Mouse (Mus musculus) liver, embryonic 14.5 days (tissue): ENCODE measurements around the gene Snx22. TPM values are rescaled to one million over a fixed set of nuclear protein-coding genes. Genes with fewer than 3 reads are reported as not detected.

ENCODE experiments used
- ATAC-seq: fragments of 200-750 bp; cut with Nextera tagmentation; 2 replicates; pipeline ENCODE4 v1.8.0; 2017; ENCODE audit warnings: moderate number of reproducible peaks, mild to moderate bottlenecking, moderate library complexity; ENCODE audit not compliant: insufficient read depth
- DNase-seq, 3 experiments: peaks; one replicate each; pipeline ENCODE4 v3.0.0-alpha.2; 2012 to 2013; ENCODE audit warnings: low read depth in 3 of 3, low spot score in 3 of 3
- H3K27ac ChIP-seq: fragments of 300-500 bp; sonication (generic); 2 replicates; pipeline ENCODE4 v1.5.1; 2014; ENCODE audit warnings: moderate library complexity, mild to moderate bottlenecking, control low read depth, inconsistent platforms
- H3K27me3 ChIP-seq: fragments of 300-500 bp; sonication (generic); 2 replicates; pipeline ENCODE4 v1.6.1; 2014; ENCODE audit warnings: mild to moderate bottlenecking, low read length, moderate library complexity; ENCODE audit not compliant: control insufficient read depth, insufficient read depth
- H3K36me3 ChIP-seq: fragments of 300-500 bp; sonication (generic); replicated peaks from 2 replicates; pipeline ENCODE4 v1.6.1; 2014; ENCODE audit warnings: low read depth; ENCODE audit not compliant: control insufficient read depth, insufficient read depth
- H3K4me1 ChIP-seq, 2 experiments: fragments of 200-500 bp in 1 of 2; fragments of 300-500 bp in 1 of 2; sonication (generic) in 1 of 2; replicated peaks; 2 replicates each; pipeline ENCODE4 v1.6.1; 2012 to 2014; ENCODE audit warnings: antibody characterized with exemption in 1 of 2, inconsistent platforms in 1 of 2, low read length in 1 of 2; ENCODE audit not compliant: control insufficient read depth in 2 of 2, insufficient read depth in 2 of 2
- H3K4me2 ChIP-seq: fragments of 300-500 bp; sonication (generic); 2 replicates; pipeline ENCODE4 v1.6.1; 2014; ENCODE audit warnings: low read depth, mild to moderate bottlenecking, control low read depth, moderate library complexity
- H3K4me3 ChIP-seq, 2 experiments: fragments of 200-500 bp in 1 of 2; fragments of 300-500 bp in 1 of 2; sonication (generic) in 1 of 2; 2 replicates each; pipeline ENCODE4 v1.5.1; 2012 to 2014; ENCODE audit warnings: low read depth in 2 of 2, low read length in 2 of 2, mild to moderate bottlenecking in 2 of 2, control low read depth in 1 of 2, inconsistent platforms in 1 of 2, moderate library complexity in 1 of 2; ENCODE audit not compliant: insufficient read depth in 1 of 2
- H3K9ac ChIP-seq: fragments of 300-500 bp; sonication (generic); replicated peaks from 2 replicates; pipeline ENCODE4 v1.6.1; 2014; ENCODE audit warnings: mild to moderate bottlenecking, control low read depth, moderate library complexity
- H3K9me3 ChIP-seq: fragments of 300-500 bp; sonication (generic); 2 replicates; pipeline ENCODE4 v1.6.1; 2016; ENCODE audit warnings: low read length, mixed read lengths; ENCODE audit not compliant: control insufficient read depth
- CTCF ChIP-seq: IDR thresholded peaks from 2 replicates; pipeline ENCODE4 v1.5.1; 2016; ENCODE audit warnings: antibody characterized with exemption, low read depth, control low read depth
- EP300 ChIP-seq: IDR thresholded peaks from 2 replicates; pipeline ENCODE4 v1.6.1; 2016; ENCODE audit warnings: antibody characterized with exemption, low read depth
- WGBS: fragments of 180-500 bp; shearing (Covaris S2); extraction: QIAGEN DNeasy Blood & Tissue Kit; methylation state at CpG from one replicate; pipeline ENCODE4 v1.1.7; 2014; ENCODE audit not compliant: insufficient replicate concordance; 5-methylcytosine and 5-hydroxymethylcytosine counted together
- polyA plus RNA-seq, 2 experiments: library from polyadenylated mRNA; depleted of rRNA in 1 of 2; stranded (reverse) in 1 of 2; unstranded in 1 of 2; fragments of >200 nt; fragmentation: Nextera tagmentation in 1 of 2; extraction: Ambion mirVana in 1 of 2; gene quantifications; 2 replicates each; pipeline versions ENCODE4 v1.2.1 to v1.2.3; 2012 to 2014

Gene Snx22
- polyA plus RNA-seq, 2 experiments, result 25.4 to 32.8 TPM

GRCm38 (mm10) chr9:66092664-66093063, 23.1 kb upstream of the Snx22 start:
- no peak overlapping the region for H3K9ac ChIP-seq
- DNase-seq (no peak), ATAC-seq (no peak)
- WGBS, result 84% methylated on average over 2 of the region's 2 CpGs
- no peak overlapping the region for H3K4me3 ChIP-seq
- H3K9me3 ChIP-seq, result no peaks in the 10 kb centered on the region
- peaks cover 68% of the 10 kb centered on the region for H3K36me3 ChIP-seq
- no peak overlapping the region for H3K4me2 ChIP-seq
- H3K4me1 ChIP-seq, result peaks cover 0 to 4% of the 10 kb centered on the region in 2 experiments; a peak in 2 of 4 replicates
- H3K27ac ChIP-seq, result no peak overlapping the region
- no peaks in the 10 kb centered on the region for H3K27me3 ChIP-seq
- TF ChIP-seq EP300 (no peak), CTCF (no peak)

- H3K4me1 ChIP-seq, result peaks cover 0 to 4% of the 10 kb centered on the region in 2 experiments; a peak in 2 of 4 replicates
- TF ChIP-seq EP300 (no peak), CTCF (no peak)
- no peaks in the 10 kb centered on the region for H3K9me3 ChIP-seq
- ATAC-seq (no peak), DNase-seq (no peak)
- no peak overlapping the region for H3K27ac ChIP-seq
- H3K4me2 ChIP-seq, result no peak overlapping the region
- no peak overlapping the region for H3K9ac ChIP-seq
- H3K27me3 ChIP-seq, result no peaks in the 10 kb centered on the region
- no peak overlapping the region for H3K4me3 ChIP-seq
- H3K36me3 ChIP-seq, result peaks cover 67% of the 10 kb centered on the region
- WGBS, result 78% methylated on average over 6 of the region's 6 CpGs
Observed at GRCm38 (mm10) chr9:66091327-66092231, 22.1 kb upstream of the Snx22 start.

GRCm38 (mm10) chr9:66090593-66091244, 21.2 kb upstream of the Snx22 start:
- Histone ChIP-seq H3K9me3 (no peaks in the 10 kb centered on the region), H3K36me3 (peaks cover 58% of the 10 kb centered on the region), H3K4me2 (no peak overlapping the region), H3K27me3 (no peaks in the 10 kb centered on the region), H3K4me1 (peaks cover 0 to 4% of the 10 kb centered on the region in 2 experiments; a peak in 2 of 4 replicates), H3K9ac (no peak overlapping the region), H3K27ac (no peak overlapping the region), H3K4me3 (no peak overlapping the region)
- no peak for ATAC-seq
- TF ChIP-seq EP300 (no peak), CTCF (no peak)
- 93% methylated on average over 13 of the region's 13 CpGs for WGBS
- DNase-seq, result no peak

GRCm38 (mm10) chr9:66088411-66088810, 18.9 kb upstream of the Snx22 start:
- H3K4me2 ChIP-seq, result no peak overlapping the region
- 51% methylated on average over 4 of the region's 4 CpGs for WGBS
- peak; percentile 66; the same call in 1 of the 2 replicates for ATAC-seq
- no peaks in the 10 kb centered on the region for H3K27me3 ChIP-seq
- H3K27ac ChIP-seq, result no peak overlapping the region
- H3K9ac ChIP-seq, result no peak overlapping the region
- peaks cover 0 to 4% of the 10 kb centered on the region in 2 experiments; a peak in 2 of 4 replicates for H3K4me1 ChIP-seq
- peaks cover 36% of the 10 kb centered on the region for H3K36me3 ChIP-seq
- DNase-seq, result peak in 2 of 3 experiments; percentile 36 to 46
- TF ChIP-seq CTCF (peak; percentile 98), EP300 (no peak)
- no peaks in the 10 kb centered on the region for H3K9me3 ChIP-seq
- no peak overlapping the region for H3K4me3 ChIP-seq

- ATAC-seq, result no peak
- Histone ChIP-seq H3K4me1 (no peaks in the 10 kb centered on the region), H3K36me3 (peaks cover 25% of the 10 kb centered on the region), H3K27ac (no peak overlapping the region), H3K9ac (no peak overlapping the region), H3K9me3 (no peaks in the 10 kb centered on the region), H3K4me3 (no peak overlapping the region), H3K4me2 (no peak overlapping the region), H3K27me3 (no peaks in the 10 kb centered on the region; the same call in 1 of the 2 replicates)
- TF ChIP-seq CTCF, result no peak
- no peak for DNase-seq
- WGBS, result 90% methylated on average over 7 of the region's 7 CpGs
Observed at GRCm38 (mm10) chr9:66087062-66087461, 17.5 kb upstream of the Snx22 start.
